Mouse (Mus musculus) MN1 (cell line): ENCODE measurements at regions not wholly inside any gene's neighbourhood (a gene's known extent, or its start where the extent isn't known, plus 50 kb on each side); places are given as distances from the start of the nearest gene placed in this dataset.

Source experiments
- DNase-seq: peaks from one replicate; pipeline ENCODE4 v3.0.0-alpha.2; 2016; ENCODE audit warnings: low spot score

DNA sequence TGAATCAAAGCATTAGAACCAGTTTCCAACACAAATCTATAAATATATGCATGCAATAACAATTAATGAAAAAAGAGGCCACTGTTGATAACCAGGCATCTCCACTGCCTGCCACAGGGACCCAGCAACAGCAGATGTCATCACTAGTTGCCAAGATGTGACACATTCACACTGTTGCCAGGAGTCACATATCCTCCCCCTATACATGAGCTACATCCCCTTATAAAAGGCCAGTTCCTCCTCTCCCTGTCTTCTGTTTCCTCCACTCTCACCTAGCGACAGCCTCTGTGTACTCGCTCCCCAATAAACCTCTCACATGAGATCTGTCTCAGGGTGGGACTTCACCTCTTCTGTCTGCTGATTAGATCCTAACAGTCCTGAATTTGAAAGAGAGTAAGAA lies 211.4 kb downstream of the Mreg start:
- DNase-seq = no peak

DNA sequence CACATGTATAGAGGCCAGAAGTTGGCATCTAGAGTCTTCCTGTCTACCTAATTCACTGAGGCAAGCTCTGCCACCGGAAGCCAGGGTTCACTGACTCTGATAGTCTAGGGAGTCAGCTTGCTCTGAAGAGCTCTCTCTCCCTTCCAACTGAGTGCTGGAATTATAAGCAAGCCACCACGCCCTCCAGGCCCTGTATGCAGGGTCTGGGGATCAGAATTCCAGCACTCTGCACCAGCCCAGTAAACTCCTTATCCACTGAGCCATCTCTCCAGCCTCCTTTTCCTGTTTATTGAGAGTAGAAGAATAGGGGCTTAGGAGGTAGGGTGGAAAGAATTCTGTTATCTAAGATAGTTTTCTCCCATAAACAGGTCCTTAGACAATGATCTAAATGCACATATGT lies 215.3 kb downstream of the Mreg start:
- DNase-seq = no peak

DNA sequence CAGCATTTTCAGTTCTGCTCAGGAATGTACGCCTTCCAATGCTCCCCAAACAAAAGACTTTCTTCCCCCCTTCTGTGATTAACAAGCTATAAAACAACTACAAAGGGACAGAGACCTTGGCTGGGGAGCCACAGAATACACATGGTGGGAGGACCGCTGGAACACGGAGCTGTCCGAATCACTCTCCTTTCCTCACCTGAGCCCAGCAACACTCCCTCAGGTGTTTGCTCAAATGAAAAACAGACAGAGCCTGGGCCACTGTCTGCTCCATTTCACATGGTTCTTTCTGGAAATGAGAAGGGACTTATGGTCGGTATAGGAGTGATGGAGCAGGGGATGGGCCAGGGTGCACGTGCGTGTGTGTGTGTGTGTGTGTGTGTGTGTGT lies 215.9 kb downstream of the Mreg start:
- no peak for DNase-seq

DNA sequence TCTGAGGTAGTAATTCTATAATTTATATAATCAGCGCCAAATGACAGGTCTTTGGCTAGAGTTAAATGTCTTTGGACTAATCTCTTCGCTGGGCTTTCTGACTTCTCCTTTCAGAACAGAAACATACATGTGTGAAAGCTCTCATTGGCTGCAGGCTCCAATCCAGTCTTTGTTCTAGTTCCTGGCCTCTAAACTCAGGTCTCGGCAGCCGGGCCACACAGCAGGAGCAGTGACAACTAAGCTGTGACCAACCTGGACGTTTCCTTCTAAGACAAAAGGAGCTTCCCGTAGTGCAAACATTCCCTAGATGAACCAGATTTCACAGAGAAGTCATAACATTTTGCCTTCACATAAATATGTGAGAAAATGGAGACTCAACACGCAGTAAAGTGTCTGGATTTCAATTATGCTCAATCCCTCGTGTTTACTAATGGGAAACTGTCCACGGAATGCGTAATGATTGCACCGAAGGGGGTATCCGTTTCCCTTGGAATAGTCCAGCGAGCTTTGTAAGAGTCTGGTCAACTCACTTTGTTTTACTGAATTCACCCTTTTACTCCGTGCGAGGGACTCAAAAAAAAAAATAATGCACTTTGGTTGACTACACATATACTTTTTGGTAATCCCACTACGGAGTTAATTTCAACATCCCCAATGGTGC lies 216.4 kb downstream of the Mreg start:
- no peak for DNase-seq

DNA sequence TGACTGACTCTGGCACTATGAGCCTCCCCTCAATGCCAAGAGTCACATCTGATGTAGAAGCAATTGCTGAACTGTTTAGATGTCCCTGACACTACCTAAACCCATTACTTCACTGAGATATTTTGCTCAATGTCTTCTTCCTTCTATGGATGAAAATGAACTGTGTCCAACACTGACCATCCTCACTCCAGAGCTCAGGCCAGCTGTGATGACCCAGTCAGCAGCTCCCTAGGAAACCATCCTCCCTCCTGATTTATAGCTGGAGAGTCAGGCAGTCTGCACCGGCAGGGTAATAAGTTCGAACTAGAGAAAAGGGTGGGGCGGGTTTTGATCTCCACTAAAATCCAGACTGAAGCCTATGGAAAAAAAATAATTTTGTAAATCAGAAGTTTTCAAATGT lies 221.2 kb downstream of the Mreg start:
- DNase-seq = no peak

DNA sequence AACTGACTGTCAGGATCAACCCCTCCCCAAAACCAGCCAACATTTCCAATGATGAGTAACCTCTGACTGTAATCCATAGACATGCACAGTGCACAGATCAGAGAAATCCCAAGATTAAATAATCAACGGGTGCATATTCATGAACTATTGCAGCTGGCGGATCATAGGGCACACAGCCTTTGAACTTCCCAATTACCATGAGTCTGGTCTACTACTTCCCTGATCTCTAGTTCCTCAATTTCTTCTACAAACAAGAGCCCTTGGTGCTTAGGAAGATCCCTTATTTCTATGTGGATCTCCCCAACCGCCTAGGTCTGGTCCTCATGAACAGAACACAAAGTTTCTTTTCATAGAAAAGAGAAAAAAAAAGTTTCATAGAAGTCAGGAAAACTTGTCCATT lies 224.0 kb downstream of the Mreg start:
- no peak for DNase-seq

DNA sequence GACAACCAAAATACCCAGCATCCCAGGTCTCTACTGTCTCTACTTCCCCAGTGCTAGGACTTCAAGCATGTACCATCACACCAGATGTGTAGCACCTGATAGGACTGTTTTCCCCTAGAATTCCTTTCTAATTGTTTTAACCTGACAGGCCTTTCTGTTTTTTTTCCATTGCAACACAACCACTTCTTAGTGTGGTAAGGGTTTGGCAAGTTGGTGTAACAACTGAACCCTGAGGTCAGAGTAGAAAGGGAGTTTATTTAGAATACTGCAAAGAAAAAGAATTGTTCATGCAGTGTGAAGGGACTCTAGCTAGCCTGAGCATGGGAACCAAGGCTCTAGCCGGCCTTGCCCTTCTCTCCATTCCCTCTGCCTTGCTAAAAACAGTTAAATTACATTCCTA lies 226.1 kb downstream of the Mreg start:
- DNase-seq = no peak

DNA sequence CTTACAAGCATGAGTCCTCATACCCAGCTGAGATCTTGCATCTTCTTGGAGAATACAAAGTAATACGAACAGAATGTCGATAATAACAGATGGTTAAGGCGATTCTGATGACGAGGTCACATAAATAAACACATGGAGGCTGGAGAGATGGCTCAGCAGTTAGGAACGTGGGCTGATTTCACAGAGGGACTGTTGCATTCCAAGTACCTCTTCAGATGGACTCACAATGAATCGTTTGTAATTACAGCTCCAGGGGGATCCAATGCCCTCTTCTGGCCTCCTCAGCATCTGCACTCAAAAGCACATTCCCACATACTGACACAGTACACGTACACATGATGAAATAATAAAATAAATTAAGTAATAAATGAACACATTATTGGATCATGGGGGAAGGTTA lies 228.3 kb downstream of the Mreg start:
- DNase-seq = no peak

DNA sequence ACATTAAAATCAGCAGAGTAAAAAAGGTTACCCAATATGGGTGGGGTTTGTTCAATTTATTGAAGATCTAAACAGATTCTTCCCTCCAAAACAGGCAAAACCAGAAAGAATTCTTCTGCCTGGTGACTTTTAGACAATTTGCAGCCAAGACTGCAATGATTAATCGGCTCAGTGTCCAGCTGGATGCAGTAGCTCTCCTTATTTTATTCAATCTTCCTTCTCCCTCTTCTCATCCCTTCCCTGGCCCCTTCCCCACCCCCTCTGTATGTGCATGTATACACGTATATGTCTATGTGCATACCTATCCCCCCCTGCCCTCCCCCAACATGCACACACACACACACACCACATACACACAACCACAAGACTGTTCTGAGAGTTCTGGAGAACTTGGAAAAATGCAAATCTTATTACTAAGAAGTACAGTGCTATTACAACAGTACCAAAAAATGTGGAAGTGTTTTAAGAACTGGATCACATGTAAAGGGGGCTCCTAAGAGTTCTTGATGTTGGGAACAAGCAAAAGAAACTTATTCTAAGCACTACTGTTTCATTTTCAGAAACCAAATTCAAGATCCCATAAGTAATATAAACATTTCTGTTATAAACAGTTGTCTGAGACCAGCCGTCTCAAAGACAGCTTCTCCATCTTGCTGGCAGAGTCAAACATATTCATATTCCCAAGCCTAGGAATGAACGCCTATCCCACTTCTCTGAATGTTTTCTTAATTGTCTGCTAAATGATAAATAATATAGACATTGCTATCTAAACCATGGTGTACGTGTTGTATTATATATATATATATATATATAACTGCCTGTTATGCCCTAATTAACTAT lies 229.5 kb downstream of the Mreg start:
- DNase-seq = no peak

DNA sequence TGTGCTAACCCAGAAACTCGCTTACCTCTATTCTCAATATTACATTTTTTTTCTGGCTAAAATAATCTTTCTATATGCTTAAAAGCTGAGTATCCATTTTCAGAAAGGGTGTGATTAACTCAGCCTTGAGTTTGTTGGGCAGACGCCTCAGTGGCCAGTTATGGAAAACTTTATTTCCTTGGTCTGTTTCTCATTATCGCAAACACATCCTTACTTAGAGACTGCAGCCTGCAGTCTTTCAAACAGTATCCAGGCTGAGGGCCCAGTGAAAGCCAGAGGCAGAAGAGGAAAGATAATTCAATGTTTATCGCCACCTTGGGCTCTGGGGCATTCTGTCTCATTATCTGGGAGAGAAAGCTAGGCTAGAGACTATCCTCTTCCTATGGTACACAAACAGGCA lies 231.5 kb downstream of the Mreg start:
- DNase-seq = peak; percentile 44

DNA sequence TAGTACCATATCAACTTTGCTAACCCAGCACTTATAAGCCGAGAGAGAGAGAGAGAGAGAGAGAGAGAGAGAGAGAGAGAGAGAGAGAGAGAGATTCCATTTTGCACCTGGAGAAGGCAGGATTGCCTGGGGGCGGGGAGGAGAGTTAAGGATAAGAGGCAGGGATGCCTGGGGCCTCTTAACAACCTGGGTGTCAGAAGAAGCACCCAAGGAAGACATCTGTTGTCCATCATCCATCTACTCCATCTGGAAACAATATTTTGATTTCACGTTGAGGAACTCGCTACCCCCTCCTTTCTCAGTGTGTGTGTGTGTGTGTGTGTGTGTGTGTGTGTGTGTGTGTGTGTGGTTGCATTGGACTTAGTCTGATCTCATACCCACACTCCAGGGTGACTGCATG lies 232.8 kb downstream of the Mreg start:
- DNase-seq = no peak

DNA sequence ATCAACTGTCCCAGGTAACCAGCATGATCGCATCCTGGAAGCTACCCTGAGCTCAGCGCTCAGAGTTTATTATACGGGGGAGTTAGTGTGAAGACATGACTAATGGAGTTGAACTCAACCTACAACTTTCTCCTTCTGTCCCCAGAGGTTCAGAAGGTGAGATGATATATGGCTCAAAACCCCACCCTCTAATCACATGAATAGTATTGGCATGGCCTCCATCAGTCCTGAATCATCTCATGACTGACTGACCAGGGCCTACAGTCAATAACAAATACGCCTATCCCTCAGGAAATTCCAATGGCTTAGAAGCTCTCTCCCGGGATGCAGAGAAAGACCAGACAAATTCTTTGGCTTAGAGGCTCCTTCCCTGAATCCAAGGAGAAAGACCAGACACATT lies 234.7 kb downstream of the Mreg start:
- DNase-seq = no peak

DNA sequence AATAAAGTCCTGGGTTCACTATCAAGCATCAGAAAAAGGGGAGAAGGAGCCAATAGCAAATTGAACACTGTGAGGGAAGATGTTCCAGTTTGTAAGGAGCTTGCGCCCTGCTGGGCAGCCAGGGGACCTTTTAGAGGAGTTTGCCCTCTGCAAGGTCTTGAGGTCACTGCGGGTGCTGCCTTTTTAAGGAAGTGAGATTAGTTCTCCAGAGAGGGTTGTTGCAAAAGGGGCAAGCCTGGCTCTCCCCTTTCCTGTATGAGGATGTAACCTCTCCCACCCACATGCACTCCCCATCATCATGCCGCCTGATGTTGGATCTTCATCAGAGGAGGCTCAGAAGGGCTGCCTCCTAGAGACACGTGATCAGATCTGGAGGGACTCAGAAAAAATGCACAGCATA lies 237.4 kb downstream of the Mreg start:
- DNase-seq = no peak

DNA sequence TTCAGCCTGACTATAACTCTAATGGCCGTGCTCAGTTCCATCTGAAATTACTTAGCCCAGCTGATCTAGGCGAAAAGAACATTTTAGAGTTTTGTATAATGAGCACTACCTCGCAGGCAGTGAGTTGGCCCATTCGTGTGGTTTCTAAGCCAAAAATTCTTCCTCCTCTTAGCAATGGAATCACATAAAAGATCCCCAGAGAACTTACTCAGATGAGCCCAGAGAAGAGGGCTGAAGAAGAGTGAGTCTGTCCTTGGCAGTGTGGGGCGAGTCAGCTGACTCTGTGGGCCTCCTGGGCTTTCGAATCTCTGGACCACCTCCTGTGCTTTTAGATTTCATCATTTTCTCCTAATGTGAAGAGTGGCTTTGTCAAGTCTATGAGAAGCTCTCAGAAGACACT lies 240.2 kb downstream of the Mreg start:
- DNase-seq = no peak

DNA sequence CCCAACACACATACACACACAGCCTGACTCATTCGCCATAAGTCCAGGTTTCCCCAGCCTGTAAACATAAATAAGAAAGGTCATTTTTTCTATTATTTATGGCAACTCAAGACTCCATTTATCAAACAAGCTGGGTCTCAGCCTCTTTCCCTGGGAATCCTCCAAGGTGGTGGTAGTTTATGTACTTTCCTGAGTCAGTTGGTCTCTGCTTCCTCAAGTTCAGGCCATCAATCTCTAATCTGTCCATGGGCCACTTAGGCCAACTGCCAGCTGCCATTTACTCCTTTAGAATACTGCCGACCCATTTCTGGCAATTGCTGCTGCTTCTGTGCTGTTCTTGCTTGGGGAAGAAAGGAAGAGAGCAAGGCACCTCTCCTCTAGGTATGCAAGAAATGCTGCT lies 241.3 kb downstream of the Mreg start:
- DNase-seq = no peak

DNA sequence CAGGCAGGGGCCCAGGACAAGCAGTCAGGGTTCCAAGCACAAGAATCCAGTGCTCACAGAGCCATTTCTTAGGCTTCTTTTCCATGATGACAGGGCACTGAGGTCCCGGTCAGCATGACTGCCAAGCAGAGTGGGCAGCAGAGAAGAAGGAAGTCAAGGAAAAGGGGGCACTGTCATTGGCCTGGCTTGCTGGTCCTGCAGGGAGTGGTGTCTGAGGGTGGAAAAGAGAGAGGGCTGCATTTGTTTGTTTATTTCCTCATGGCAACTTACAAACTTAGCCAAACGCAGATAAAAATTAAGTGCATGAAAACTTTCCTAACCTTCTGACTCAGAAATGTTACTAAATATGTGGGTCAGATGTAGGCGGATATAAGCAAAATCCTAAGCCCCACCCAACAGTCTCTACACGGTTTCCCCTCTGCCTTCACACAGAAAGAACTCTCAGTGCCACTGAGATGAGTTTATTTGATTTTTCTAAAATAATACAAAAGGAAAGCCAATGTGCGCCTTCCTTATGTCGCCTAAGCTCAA lies 244.5 kb downstream of the Mreg start:
- no peak for DNase-seq

DNA sequence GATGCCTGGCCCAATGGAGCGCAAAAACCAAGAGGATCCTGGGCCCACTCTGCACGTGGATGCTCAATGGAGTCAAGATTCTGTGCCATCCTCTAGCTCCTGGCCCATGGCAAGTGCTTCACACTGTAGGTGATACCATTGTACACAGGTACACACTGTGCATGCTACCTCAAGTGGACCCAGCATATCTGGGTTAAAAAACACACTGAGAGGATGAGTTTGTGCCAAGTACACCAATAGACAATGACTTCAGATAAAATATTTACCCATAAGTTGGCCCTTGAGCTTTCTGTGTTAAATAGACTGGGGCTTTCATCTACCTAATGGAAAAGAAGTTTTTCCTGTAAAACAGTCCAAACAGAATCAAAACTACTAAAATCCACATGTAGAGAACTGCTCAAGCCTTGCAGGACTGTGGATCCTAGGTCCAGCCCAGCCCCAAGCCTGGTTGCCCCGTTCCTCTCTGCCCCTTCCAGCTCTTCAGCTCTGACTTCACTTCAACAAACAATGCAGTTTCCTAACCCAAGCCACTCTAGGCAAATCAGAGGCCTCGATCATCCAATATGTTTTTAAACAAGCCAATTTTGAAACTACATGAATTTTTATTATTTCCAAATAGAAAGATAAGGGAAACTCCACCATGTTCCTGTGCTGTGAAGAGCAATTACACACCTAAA lies 247.5 kb downstream of the Mreg start:
- no peak for DNase-seq

DNA sequence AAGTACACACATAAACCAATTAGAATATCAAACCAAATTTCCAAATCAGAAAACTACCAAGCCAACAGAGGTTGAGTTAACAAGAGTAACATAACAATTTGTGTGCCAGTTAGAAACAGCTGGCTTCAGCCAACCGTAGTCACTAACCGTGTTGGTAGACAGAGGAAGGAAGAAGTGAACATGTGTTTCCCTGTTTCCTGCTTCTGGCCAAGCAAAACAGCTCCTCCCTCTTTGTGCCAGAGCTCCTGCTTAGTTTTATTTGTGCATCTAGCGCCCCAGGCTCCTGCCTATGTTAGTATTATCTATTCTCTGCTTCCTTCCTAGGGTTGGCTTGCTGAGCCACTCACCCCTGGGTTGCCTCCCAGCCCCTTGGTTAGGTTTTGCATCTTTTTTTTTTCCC lies 255.2 kb downstream of the Mreg start:
- no peak for DNase-seq

DNA sequence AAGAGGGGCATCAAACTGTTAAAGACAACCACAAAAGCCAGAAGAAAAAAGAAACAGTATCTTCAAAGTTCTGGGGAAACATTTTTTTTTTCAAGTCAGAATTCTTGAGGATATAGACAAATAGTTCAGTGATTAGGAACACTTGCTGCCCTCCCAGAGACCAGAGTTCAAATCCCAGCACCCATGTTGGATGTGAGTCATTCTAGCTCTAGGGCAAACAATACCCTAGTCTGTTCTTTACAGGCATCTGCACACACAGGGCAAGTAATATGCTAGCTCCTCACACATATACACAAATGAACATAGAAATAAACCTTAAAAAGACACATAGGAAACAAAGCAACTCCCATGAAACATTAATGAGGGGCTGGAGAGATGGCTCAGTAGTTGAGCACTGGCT lies 256.8 kb downstream of the Mreg start:
- DNase-seq = no peak

DNA sequence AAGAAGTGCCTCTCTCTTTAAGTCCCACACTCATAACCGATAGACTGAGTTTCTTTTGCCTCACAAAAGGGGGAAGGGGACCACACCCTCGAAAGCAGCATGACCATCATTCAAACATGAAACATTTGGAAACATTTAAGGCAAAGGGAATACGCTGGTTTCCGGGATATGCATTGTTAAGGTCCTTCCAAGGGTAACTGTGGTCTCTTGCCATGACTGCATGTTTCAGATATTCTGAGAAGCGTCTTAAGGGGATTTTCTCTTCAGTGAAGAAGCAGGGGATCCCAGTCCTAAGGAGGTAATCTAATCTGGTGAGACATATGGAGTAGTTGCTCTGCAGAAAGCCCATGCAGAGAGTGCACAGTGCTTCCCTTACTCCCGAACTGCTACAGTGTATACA lies 258.8 kb downstream of the Mreg start:
- no peak for DNase-seq

DNA sequence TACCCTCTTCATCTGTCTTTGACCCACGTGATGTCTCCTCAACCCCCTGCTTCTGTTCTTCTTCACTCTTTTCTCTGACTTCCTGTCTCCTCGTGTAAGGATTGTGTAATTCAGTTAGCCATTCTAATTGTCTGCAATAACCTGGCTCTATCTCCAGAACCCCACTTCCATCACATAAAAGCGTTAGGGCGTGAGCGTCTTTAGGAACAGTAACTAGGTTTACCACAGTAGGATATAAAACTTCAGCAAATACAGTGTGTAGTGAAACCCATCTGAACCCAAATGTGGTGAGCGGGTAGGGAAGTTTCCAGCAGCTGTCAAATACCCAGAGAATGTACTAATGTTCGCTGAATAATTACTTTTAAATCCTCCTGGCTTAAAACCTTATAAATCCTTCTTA lies 262.6 kb downstream of the Mreg start:
- DNase-seq = peak; percentile 40

DNA sequence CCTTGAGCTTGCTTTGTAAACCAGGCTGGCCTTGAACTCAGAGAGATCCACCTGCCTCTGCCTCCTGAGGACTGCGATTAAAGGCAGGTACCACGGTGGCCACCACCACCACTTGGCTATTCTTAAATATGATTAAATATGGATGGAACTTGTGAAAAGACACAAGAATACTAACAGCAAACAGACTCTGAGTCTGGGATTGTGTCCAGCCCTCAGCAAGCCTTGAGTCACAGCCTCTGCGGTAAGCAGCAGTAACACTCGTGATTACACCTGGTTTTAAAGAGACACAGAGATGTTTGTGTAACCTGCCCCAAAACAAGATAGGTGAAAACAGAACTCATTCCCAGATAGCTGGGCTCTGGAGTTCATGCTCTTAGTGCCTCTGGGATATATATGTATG lies 263.4 kb downstream of the Mreg start:
- DNase-seq = no peak

DNA sequence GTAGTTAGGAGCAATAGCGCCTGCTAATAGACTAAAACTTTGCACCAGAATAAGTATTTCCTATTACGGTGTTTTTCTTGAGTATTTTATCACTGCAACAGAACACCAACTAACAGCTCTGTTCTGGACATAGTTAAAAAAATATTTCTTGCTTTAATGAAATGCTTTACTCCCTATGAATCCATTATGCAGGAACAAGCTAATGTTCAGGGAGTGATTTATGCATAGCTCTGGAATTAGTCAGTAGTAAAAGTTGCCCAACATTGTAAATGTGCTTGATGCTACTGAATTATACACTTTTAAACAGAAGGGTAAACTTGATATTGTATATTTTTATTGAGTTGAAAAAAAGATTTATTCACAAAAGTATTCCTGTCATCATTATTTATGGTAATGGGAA lies 264.6 kb downstream of the Mreg start:
- no peak for DNase-seq
